Mouse (Mus musculus) T-helper 17 cell (primary cell): ENCODE measurements around the gene Aipl1.

ENCODE experiments used
- in situ Hi-C, 2 experiments: fragments of 300-600 bp; cut with MboI, MseI; formaldehyde crosslinking; loops; 1 replicate in 1 of 2; 2 replicates in 1 of 2; pipeline ENCODE4 v1.15.1; 2025; ENCODE audit warnings: high pct_unique_total_duplicates in 2 of 2

The Aipl1 gene

GRCm38 (mm10) chr11:72050168-72050894 lies 13.0 kb upstream of the Aipl1 start:
- in situ Hi-C loops = no loop called here

GRCm38 (mm10) chr11:72049171-72049759 lies 12.0 kb upstream of the Aipl1 start:
- in situ Hi-C loops = loop anchor here in 1 of 2 experiments (25.0 kb wide), 1 partner anchor 1012 kb away; the partner anchor contains the start of gene 6330403K07Rik

GRCm38 (mm10) chr11:72048730-72049129 lies 11.4 kb upstream of the Aipl1 start:
- in situ Hi-C loops = loop anchor here in 1 of 2 experiments (25.0 kb wide), 1 partner anchor 1011 kb away; the partner anchor contains the start of gene 6330403K07Rik

GRCm38 (mm10) chr11:72044231-72044630 lies 6.9 kb upstream of the Aipl1 start:
- in situ Hi-C loops = loop anchor here in 1 of 2 experiments (25.0 kb wide), 1 partner anchor 1007 kb away; the partner anchor contains the start of gene 6330403K07Rik

GRCm38 (mm10) chr11:72042631-72043030 lies 5.3 kb upstream of the Aipl1 start:
- in situ Hi-C loops = loop anchor here in 1 of 2 experiments (25.0 kb wide), 1 partner anchor 1005 kb away; the partner anchor contains the start of gene 6330403K07Rik

GRCm38 (mm10) chr11:72041768-72042607 lies 4.7 kb upstream of the Aipl1 start, which contains the start of gene Pimreg:
Pimreg (plus strand) TSS chr11:72042032.
- in situ Hi-C loops = loop anchor here in 1 of 2 experiments (25.0 kb wide), 1 partner anchor 1005 kb away; the partner anchor contains the start of gene 6330403K07Rik

- in situ Hi-C loops = loop anchor here in 1 of 2 experiments (25.0 kb wide), 1 partner anchor 1004 kb away; the partner anchor contains the start of gene 6330403K07Rik
Observed at GRCm38 (mm10) chr11:72041290-72041767, 4.0 kb upstream of the Aipl1 start.

GRCm38 (mm10) chr11:72039599-72040386 lies 2.5 kb upstream of the Aipl1 start:
- in situ Hi-C loops = loop anchor here (10.0 to 25.0 kb wide), 2 partner anchors 705 to 1002 kb away; partner anchors contain the start of gene 6330403K07Rik (in 1 of the 2)

- in situ Hi-C loops = loop anchor here (10.0 to 25.0 kb wide), 2 partner anchors 703 to 1001 kb away; partner anchors contain the start of gene 6330403K07Rik (in 1 of the 2)
Observed at GRCm38 (mm10) chr11:72037996-72038395, 687 bp upstream of the Aipl1 start.

GRCm38 (mm10) chr11:72032589-72032988 lies 4.7 kb downstream of the Aipl1 start:
- in situ Hi-C loops = loop anchor here (10.0 to 25.0 kb wide), 2 partner anchors 698 to 995 kb away; partner anchors contain the start of gene 6330403K07Rik (in 1 of the 2)

- in situ Hi-C loops = loop anchor here (10.0 to 25.0 kb wide), 2 partner anchors 697 to 995 kb away; partner anchors contain the start of gene 6330403K07Rik (in 1 of the 2)
Observed at GRCm38 (mm10) chr11:72032091-72032490, 5.2 kb downstream of the Aipl1 start.

GRCm38 (mm10) chr11:72031353-72031752 lies 6.0 kb downstream of the Aipl1 start:
- in situ Hi-C loops = loop anchor here (10.0 to 25.0 kb wide), 2 partner anchors 697 to 994 kb away; partner anchors contain the start of gene 6330403K07Rik (in 1 of the 2)

- in situ Hi-C loops = loop anchor here (10.0 to 25.0 kb wide), 2 partner anchors 354 to 992 kb away; partner anchors contain the start of gene 6330403K07Rik (in 1 of the 2)
Observed at GRCm38 (mm10) chr11:72029143-72029542, 8.2 kb downstream of the Aipl1 start.

- in situ Hi-C loops = loop anchor here (10.0 to 25.0 kb wide), 2 partner anchors 353 to 991 kb away; partner anchors contain the start of gene 6330403K07Rik (in 1 of the 2)
Observed at GRCm38 (mm10) chr11:72027836-72028235, 9.5 kb downstream of the Aipl1 start.

- in situ Hi-C loops = loop anchor here (10.0 to 25.0 kb wide), 2 partner anchors 352 to 989 kb away; partner anchors contain the start of gene 6330403K07Rik (in 1 of the 2)
Observed at GRCm38 (mm10) chr11:72026516-72026915, 10.8 kb downstream of the Aipl1 start.

GRCm38 (mm10) chr11:72025843-72026242 lies 11.5 kb downstream of the Aipl1 start:
- in situ Hi-C loops = loop anchor here (10.0 to 25.0 kb wide), 2 partner anchors 351 to 989 kb away; partner anchors contain the start of gene 6330403K07Rik (in 1 of the 2)

GRCm38 (mm10) chr11:72024193-72024781 lies 13.0 kb downstream of the Aipl1 start:
- in situ Hi-C loops = loop anchor here in 1 of 2 experiments (10.0 kb wide), 1 partner anchor 349 kb away; no protein-coding TSS in a partner anchor

GRCm38 (mm10) chr11:72023581-72023980 lies 13.7 kb downstream of the Aipl1 start:
- in situ Hi-C loops = loop anchor here in 1 of 2 experiments (10.0 kb wide), 1 partner anchor 349 kb away; no protein-coding TSS in a partner anchor

GRCm38 (mm10) chr11:72022827-72023226 lies 14.5 kb downstream of the Aipl1 start:
- in situ Hi-C loops = loop anchor here in 1 of 2 experiments (10.0 kb wide), 1 partner anchor 348 kb away; no protein-coding TSS in a partner anchor
